Mouse (Mus musculus): ENCODE results near the gene Keg1. TPM values are rescaled to one million over a fixed set of nuclear protein-coding genes. Genes with fewer than 3 reads are reported as not detected.
"Not testable (repeated sequence)": the region's sequence is repeated elsewhere in the genome, so short reads cannot be mapped to it uniquely, and the experiment has no call there.

Gene Keg1
- polyA plus RNA-seq, 1 experiment from 2014 or later = not detected

- no peak for ATAC-seq (ENCODE audit: insufficient number of reproducible peaks, insufficient read depth, low FRiP score, low read depth)
- no peaks in the 10 kb centered on the region for H3K9me3 ChIP-seq (ENCODE audit: control insufficient read depth, low read length)
- H3K27ac ChIP-seq (replicated peaks in 1 of 2; ENCODE audit: control insufficient read depth in 1 of 2, insufficient read depth in 1 of 2, low read depth in 2 of 2, low read length in 2 of 2) = no peak overlapping the region
Observed at GRCm38 (mm10) chr19:12685231-12685630, 10.4 kb upstream of the Keg1 start.

GRCm38 (mm10) chr19:12696221-12696620 lies 635 bp downstream of the Keg1 start:
- H3K9me3 ChIP-seq (ENCODE audit: control insufficient read depth, low read length) = no peaks in the 10 kb centered on the region
- H3K4me2 ChIP-seq (ENCODE audit: low read length) = no peak overlapping the region
- no peak for ATAC-seq (ENCODE audit: insufficient number of reproducible peaks, insufficient read depth, low FRiP score, low read depth)
- no peaks in the 10 kb centered on the region for H3K36me3 ChIP-seq (ENCODE audit: control insufficient read depth, insufficient read depth, low read length)
- no peak overlapping the region for H3K27ac ChIP-seq (replicated peaks in 1 of 2; ENCODE audit: control insufficient read depth in 1 of 2, insufficient read depth in 1 of 2, low read depth in 2 of 2, low read length in 2 of 2)
- H3K27me3 ChIP-seq (ENCODE audit: control insufficient read depth, insufficient read depth, low read length) = no peaks in the 10 kb centered on the region
- no peaks in the 10 kb centered on the region for H3K4me1 ChIP-seq (ENCODE audit: control insufficient read depth in 2 of 2, insufficient read depth in 2 of 2, low read length in 2 of 2)
- H3K4me3 ChIP-seq (ENCODE audit: control insufficient read depth in 1 of 2, insufficient read depth in 1 of 2, low read depth in 1 of 2, low read length in 2 of 2) = no peak overlapping the region
- no peak overlapping the region for H3K9ac ChIP-seq (ENCODE audit: low read length)

More at GRCm38 (mm10) chr19:12685231-12685630, 10.4 kb upstream of the Keg1 start:
- Histone ChIP-seq H3K27me3 (ENCODE audit: control insufficient read depth, insufficient read depth, low read length) (no peaks in the 10 kb centered on the region), H3K4me1 (ENCODE audit: control insufficient read depth in 2 of 2, insufficient read depth in 2 of 2, low read length in 2 of 2) (no peaks in the 10 kb centered on the region), H3K4me3 (ENCODE audit: control insufficient read depth in 1 of 2, insufficient read depth in 1 of 2, low read depth in 1 of 2, low read length in 2 of 2) (no peak overlapping the region), H3K36me3 (ENCODE audit: control insufficient read depth, insufficient read depth, low read length) (no peaks in the 10 kb centered on the region), H3K4me2 (ENCODE audit: low read length) (no peak overlapping the region), H3K9ac (ENCODE audit: low read length) (no peak overlapping the region)

- Histone ChIP-seq H3K27me3 (ENCODE audit: control insufficient read depth, insufficient read depth, low read length) (no peaks in the 10 kb centered on the region), H3K4me2 (ENCODE audit: low read length) (no peak overlapping the region), H3K36me3 (ENCODE audit: control insufficient read depth, insufficient read depth, low read length) (no peaks in the 10 kb centered on the region)
Observed at GRCm38 (mm10) chr19:12708458-12708857, 12.9 kb downstream of the Keg1 start.

GRCm38 (mm10) chr19:12708986-12709385 lies 13.4 kb downstream of the Keg1 start:
- no peaks in the 10 kb centered on the region for H3K36me3 ChIP-seq (ENCODE audit: control insufficient read depth, insufficient read depth, low read length)
- H3K4me1 ChIP-seq (ENCODE audit: control insufficient read depth in 2 of 2, insufficient read depth in 2 of 2, low read length in 2 of 2) = no peaks in the 10 kb centered on the region
- H3K27ac ChIP-seq (replicated peaks in 1 of 2; ENCODE audit: control insufficient read depth in 1 of 2, insufficient read depth in 1 of 2, low read depth in 2 of 2, low read length in 2 of 2) = no peak overlapping the region
- ATAC-seq (ENCODE audit: insufficient number of reproducible peaks, insufficient read depth, low FRiP score, low read depth) = no peak
- H3K9ac ChIP-seq (ENCODE audit: low read length) = no peak overlapping the region
- H3K4me3 ChIP-seq (ENCODE audit: control insufficient read depth in 1 of 2, insufficient read depth in 1 of 2, low read depth in 1 of 2, low read length in 2 of 2) = no peak overlapping the region
- H3K9me3 ChIP-seq (ENCODE audit: control insufficient read depth, low read length) = no peaks in the 10 kb centered on the region
- no peak overlapping the region for H3K4me2 ChIP-seq (ENCODE audit: low read length)
- H3K27me3 ChIP-seq (ENCODE audit: control insufficient read depth, insufficient read depth, low read length) = no peaks in the 10 kb centered on the region

More at GRCm38 (mm10) chr19:12708458-12708857, 12.9 kb downstream of the Keg1 start:
- no peaks in the 10 kb centered on the region for H3K4me1 ChIP-seq (ENCODE audit: control insufficient read depth in 2 of 2, insufficient read depth in 2 of 2, low read length in 2 of 2)
- no peak overlapping the region for H3K4me3 ChIP-seq (ENCODE audit: control insufficient read depth in 1 of 2, insufficient read depth in 1 of 2, low read depth in 1 of 2, low read length in 2 of 2)
- no peaks in the 10 kb centered on the region for H3K9me3 ChIP-seq (ENCODE audit: control insufficient read depth, low read length)
- no peak overlapping the region for H3K27ac ChIP-seq (replicated peaks in 1 of 2; ENCODE audit: control insufficient read depth in 1 of 2, insufficient read depth in 1 of 2, low read depth in 2 of 2, low read length in 2 of 2)
- H3K9ac ChIP-seq (ENCODE audit: low read length) = no peak overlapping the region
- WGBS = 72% methylated on average over 2 of the region's 2 CpGs
- no peak for ATAC-seq (ENCODE audit: insufficient number of reproducible peaks, insufficient read depth, low FRiP score, low read depth)

- no peak for ATAC-seq (ENCODE audit: insufficient number of reproducible peaks, insufficient read depth, low FRiP score, low read depth)
- no peak overlapping the region for H3K27ac ChIP-seq (replicated peaks in 1 of 2; ENCODE audit: control insufficient read depth in 1 of 2, insufficient read depth in 1 of 2, low read depth in 2 of 2, low read length in 2 of 2)
- no peaks in the 10 kb centered on the region for H3K27me3 ChIP-seq (ENCODE audit: control insufficient read depth, insufficient read depth, low read length)
- H3K9me3 ChIP-seq (ENCODE audit: control insufficient read depth, low read length) = no peaks in the 10 kb centered on the region
- no peak overlapping the region for H3K4me2 ChIP-seq (ENCODE audit: low read length)
- WGBS = 77% methylated on average over 6 of the region's 6 CpGs
- H3K36me3 ChIP-seq (ENCODE audit: control insufficient read depth, insufficient read depth, low read length) = no peaks in the 10 kb centered on the region
- H3K4me3 ChIP-seq (ENCODE audit: control insufficient read depth in 1 of 2, insufficient read depth in 1 of 2, low read depth in 1 of 2, low read length in 2 of 2) = no peak overlapping the region
- no peaks in the 10 kb centered on the region for H3K4me1 ChIP-seq (ENCODE audit: control insufficient read depth in 2 of 2, insufficient read depth in 2 of 2, low read length in 2 of 2)
- H3K9ac ChIP-seq (ENCODE audit: low read length) = no peak overlapping the region
Observed at GRCm38 (mm10) chr19:12719189-12719588, 23.6 kb downstream of the Keg1 start.

- Histone ChIP-seq H3K27me3 (ENCODE audit: control insufficient read depth, insufficient read depth, low read length) (no peaks in the 10 kb centered on the region), H3K27ac (replicated peaks in 1 of 2; ENCODE audit: control insufficient read depth in 1 of 2, insufficient read depth in 1 of 2, low read depth in 2 of 2, low read length in 2 of 2) (no peak overlapping the region), H3K9me3 (ENCODE audit: control insufficient read depth, low read length) (no peaks in the 10 kb centered on the region), H3K4me1 (ENCODE audit: control insufficient read depth in 2 of 2, insufficient read depth in 2 of 2, low read length in 2 of 2) (no peaks in the 10 kb centered on the region), H3K4me3 (ENCODE audit: control insufficient read depth in 1 of 2, insufficient read depth in 1 of 2, low read depth in 1 of 2, low read length in 2 of 2) (no peak overlapping the region), H3K9ac (ENCODE audit: low read length) (no peak overlapping the region), H3K4me2 (ENCODE audit: low read length) (no peak overlapping the region), H3K36me3 (ENCODE audit: control insufficient read depth, insufficient read depth, low read length) (no peaks in the 10 kb centered on the region)
- no peak for ATAC-seq (ENCODE audit: insufficient number of reproducible peaks, insufficient read depth, low FRiP score, low read depth)
- whole genome bisulfite sequencing = 55% methylated on average over 2 of the region's 2 CpGs
Observed at GRCm38 (mm10) chr19:12720463-12720862, 24.9 kb downstream of the Keg1 start.

GRCm38 (mm10) chr19:12720919-12721318 lies 25.3 kb downstream of the Keg1 start:
- not testable (repeated sequence) for H3K4me1 ChIP-seq (ENCODE audit: control insufficient read depth in 2 of 2, insufficient read depth in 2 of 2, low read length in 2 of 2); ATAC-seq (ENCODE audit: insufficient number of reproducible peaks, insufficient read depth, low FRiP score, low read depth); H3K9me3 ChIP-seq (ENCODE audit: control insufficient read depth, low read length); H3K9ac ChIP-seq (ENCODE audit: low read length); H3K4me3 ChIP-seq (ENCODE audit: control insufficient read depth in 1 of 2, insufficient read depth in 1 of 2, low read depth in 1 of 2, low read length in 2 of 2); H3K36me3 ChIP-seq (ENCODE audit: control insufficient read depth, insufficient read depth, low read length); H3K27me3 ChIP-seq (ENCODE audit: control insufficient read depth, insufficient read depth, low read length); H3K27ac ChIP-seq (replicated peaks in 1 of 2; ENCODE audit: control insufficient read depth in 1 of 2, insufficient read depth in 1 of 2, low read depth in 2 of 2, low read length in 2 of 2); H3K4me2 ChIP-seq (ENCODE audit: low read length)
- WGBS = 83% methylated on average over 5 of the region's 5 CpGs

- not testable (repeated sequence) for ATAC-seq (ENCODE audit: insufficient number of reproducible peaks, insufficient read depth, low FRiP score, low read depth); H3K4me3 ChIP-seq (ENCODE audit: control insufficient read depth in 1 of 2, insufficient read depth in 1 of 2, low read depth in 1 of 2, low read length in 2 of 2); H3K9ac ChIP-seq (ENCODE audit: low read length); H3K36me3 ChIP-seq (ENCODE audit: control insufficient read depth, insufficient read depth, low read length); H3K4me2 ChIP-seq (ENCODE audit: low read length); H3K27ac ChIP-seq (replicated peaks in 1 of 2; ENCODE audit: control insufficient read depth in 1 of 2, insufficient read depth in 1 of 2, low read depth in 2 of 2, low read length in 2 of 2); H3K27me3 ChIP-seq (ENCODE audit: control insufficient read depth, insufficient read depth, low read length); H3K4me1 ChIP-seq (ENCODE audit: control insufficient read depth in 2 of 2, insufficient read depth in 2 of 2, low read length in 2 of 2); H3K9me3 ChIP-seq (ENCODE audit: control insufficient read depth, low read length)
- 85% methylated on average over 7 of the region's 7 CpGs for WGBS
Observed at GRCm38 (mm10) chr19:12721596-12721995, 26.0 kb downstream of the Keg1 start.
